Mouse (Mus musculus) frontal cortex, postnatal 10 days (tissue): ENCODE measurements around the gene Ankib1.
"Not testable (repeated sequence)": the region's sequence is repeated elsewhere in the genome, so short reads cannot be mapped to it uniquely, and the experiment has no call there.

ENCODE experiments used
- DNase-seq, 2 experiments: peaks; one replicate each; pipeline ENCODE4 v3.0.0; 2022; ENCODE audit warnings: low spot score in 2 of 2, mixed read lengths in 1 of 2

The Ankib1 gene

GRCm38 (mm10) chr5:3725491-3725890, 77.2 kb downstream of the Ankib1 start:
- DNase-seq, result no peak

- DNase-seq, result no peak
Measured at GRCm38 (mm10) chr5:3723415-3723814, 79.3 kb downstream of the Ankib1 start.

- DNase-seq, result no peak
Measured at GRCm38 (mm10) chr5:3722873-3723272, 79.9 kb downstream of the Ankib1 start.

GRCm38 (mm10) chr5:3719371-3719770, 83.4 kb downstream of the Ankib1 start:
- DNase-seq, result no peak

GRCm38 (mm10) chr5:3715800-3716199, 86.9 kb downstream of the Ankib1 start:
- no peak for DNase-seq

GRCm38 (mm10) chr5:3702180-3702579, 100.5 kb downstream of the Ankib1 start:
- DNase-seq, result no peak

- no peak for DNase-seq
Measured at GRCm38 (mm10) chr5:3700025-3700424, 102.7 kb downstream of the Ankib1 start.

GRCm38 (mm10) chr5:3696031-3696430, 106.7 kb downstream of the Ankib1 start:
- DNase-seq, result no peak

- DNase-seq, result no peak
Measured at GRCm38 (mm10) chr5:3695191-3695590, 107.5 kb downstream of the Ankib1 start.

GRCm38 (mm10) chr5:3692956-3693355, 109.8 kb downstream of the Ankib1 start:
- DNase-seq, result no peak

GRCm38 (mm10) chr5:3691283-3691682, 111.4 kb downstream of the Ankib1 start:
- DNase-seq, result no peak

- no peak for DNase-seq
Measured at GRCm38 (mm10) chr5:3688298-3688697, 114.4 kb downstream of the Ankib1 start.

- no peak for DNase-seq
Measured at GRCm38 (mm10) chr5:3669938-3670554, 132.7 kb downstream of the Ankib1 start.

- DNase-seq, result no peak
Measured at GRCm38 (mm10) chr5:3666585-3666984, 136.1 kb downstream of the Ankib1 start.

GRCm38 (mm10) chr5:3665225-3665624, 137.5 kb downstream of the Ankib1 start:
- no peak for DNase-seq

- no peak for DNase-seq
Measured at GRCm38 (mm10) chr5:3657085-3657484, 145.6 kb downstream of the Ankib1 start, which contains the start of gene Gatad1. Gene Gatad1, minus strand, starts transcription at chr5:3657185.

GRCm38 (mm10) chr5:3653801-3654200, 148.9 kb downstream of the Ankib1 start:
- DNase-seq, result no peak

GRCm38 (mm10) chr5:3652903-3653575, 149.7 kb downstream of the Ankib1 start:
- DNase-seq, result not testable (repeated sequence)

GRCm38 (mm10) chr5:3651621-3652020, 151.1 kb downstream of the Ankib1 start:
- DNase-seq, result no peak

GRCm38 (mm10) chr5:3650881-3651280, 151.8 kb downstream of the Ankib1 start, which contains the start of gene Tmbim7:
Gene Tmbim7, plus strand, starts transcription at chr5:3651181.
- no peak for DNase-seq

GRCm38 (mm10) chr5:3648849-3649210, 153.9 kb downstream of the Ankib1 start:
- no peak for DNase-seq

- no peak for DNase-seq
Measured at GRCm38 (mm10) chr5:3648206-3648848, 154.4 kb downstream of the Ankib1 start.

- DNase-seq, result peak; percentile 75 to 81
Measured at GRCm38 (mm10) chr5:3647708-3648121, 155.0 kb downstream of the Ankib1 start.
